Mouse (Mus musculus) stomach, embryonic 14.5 days (tissue): ENCODE data around the gene Pkd2l1. TPM values are rescaled to one million over a fixed set of nuclear protein-coding genes. Genes with fewer than 3 reads are reported as not detected.

Experiments used
- ATAC-seq: fragments of 200-750 bp; cut with Nextera tagmentation; 2 replicates; pipeline ENCODE4 v1.8.0; 2017; ENCODE audit warnings: low read depth, moderate TSS enrichment; ENCODE audit not compliant: insufficient number of reproducible peaks, insufficient read depth, low FRiP score
- H3K27ac ChIP-seq: fragments of 300-500 bp; sonication (generic); 2 replicates; pipeline ENCODE4 v1.5.1; 2014; ENCODE audit warnings: mild to moderate bottlenecking, low read length, moderate library complexity, mixed read lengths
- H3K27me3 ChIP-seq: fragments of 300-500 bp; sonication (generic); 2 replicates; pipeline ENCODE4 v1.6.1; 2014; ENCODE audit warnings: low read length, control low read depth, mixed read lengths; ENCODE audit not compliant: control insufficient read depth, insufficient read depth
- H3K36me3 ChIP-seq: fragments of 300-500 bp; sonication (generic); 2 replicates; pipeline ENCODE4 v1.6.1; 2014; ENCODE audit warnings: mild to moderate bottlenecking, control low read depth, low read length, moderate library complexity, mixed read lengths; ENCODE audit not compliant: control insufficient read depth, insufficient read depth
- H3K4me1 ChIP-seq: fragments of 300-500 bp; sonication (generic); 2 replicates; pipeline ENCODE4 v1.6.1; 2014; ENCODE audit warnings: low read length, control low read depth, mixed read lengths; ENCODE audit not compliant: control insufficient read depth, insufficient read depth
- H3K4me2 ChIP-seq: fragments of 300-500 bp; sonication (generic); replicated peaks from 2 replicates; pipeline ENCODE4 v1.6.1; 2014; ENCODE audit warnings: low read depth, low read length, control low read depth
- H3K4me3 ChIP-seq: fragments of 300-500 bp; sonication (generic); 2 replicates; pipeline ENCODE4 v1.5.1; 2014; ENCODE audit warnings: low read depth, low read length, control low read depth
- H3K9ac ChIP-seq: fragments of 300-500 bp; sonication (generic); replicated peaks from 2 replicates; pipeline ENCODE4 v1.6.1; 2014; ENCODE audit warnings: low read depth, mild to moderate bottlenecking, control low read depth, low read length, moderate library complexity, mixed read lengths
- H3K9me3 ChIP-seq: fragments of 300-500 bp; sonication (generic); 2 replicates; pipeline ENCODE4 v1.6.1; 2016; ENCODE audit warnings: low read depth, low read length, control low read depth; ENCODE audit not compliant: control insufficient read depth
- WGBS: fragments of 180-500 bp; shearing (Covaris S2); extraction: QIAGEN DNeasy Blood & Tissue Kit; methylation state at CpG from one replicate; pipeline ENCODE4 v1.1.7; 2014; 5-methylcytosine and 5-hydroxymethylcytosine counted together
- polyA plus RNA-seq: library from polyadenylated mRNA; unstranded; fragments of >200 nt; fragmentation: Nextera tagmentation; extraction: Ambion mirVana; gene quantifications from 2 replicates; pipeline ENCODE4 v1.2.1, GENCODE M21; 2014

The Pkd2l1 gene
- polyA plus RNA-seq, 1 experiment from 2014 or later = not detected

DNA sequence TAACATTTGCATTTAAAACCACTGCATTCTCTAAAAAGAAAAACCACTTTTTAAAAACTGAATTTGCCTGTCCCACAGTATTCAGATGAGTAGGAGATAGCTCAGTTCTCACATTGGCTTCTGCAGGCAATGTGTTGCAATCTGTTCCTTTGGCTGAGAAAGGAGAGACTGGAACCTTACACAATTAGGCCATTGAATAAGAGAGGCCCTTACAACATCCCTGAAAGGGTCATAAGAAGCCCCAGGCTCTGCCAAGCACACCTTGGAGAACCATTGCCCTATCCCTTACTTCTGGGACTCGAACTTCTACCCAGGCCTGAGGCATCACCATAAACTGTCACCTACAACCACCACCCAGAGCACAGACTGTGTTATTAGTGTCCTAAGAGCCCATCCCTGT is 11.7 kb downstream of the Pkd2l1 start:
- Histone ChIP-seq H3K4me1 (no peaks in the 10 kb centered on the region), H3K4me2 (no peak overlapping the region), H3K9ac (no peak overlapping the region), H3K4me3 (no peak overlapping the region), H3K36me3 (no peaks in the 10 kb centered on the region), H3K27me3 (no peaks in the 10 kb centered on the region), H3K27ac (no peak overlapping the region), H3K9me3 (no peaks in the 10 kb centered on the region)
- WGBS = 72% methylated on average over 1 of the region's 1 CpGs
- ATAC-seq = no peak

- Histone ChIP-seq H3K9ac (no peak overlapping the region), H3K4me3 (no peak overlapping the region), H3K36me3 (no peaks in the 10 kb centered on the region), H3K4me1 (no peaks in the 10 kb centered on the region), H3K9me3 (no peaks in the 10 kb centered on the region), H3K4me2 (no peak overlapping the region), H3K27ac (no peak overlapping the region), H3K27me3 (no peaks in the 10 kb centered on the region)
- 82% methylated on average over 3 of the region's 3 CpGs for WGBS
- ATAC-seq = no peak
Measured at GRCm38 (mm10) chr19:44176741-44177140, 15.5 kb downstream of the Pkd2l1 start.

GRCm38 (mm10) chr19:44174835-44175234 is 17.4 kb downstream of the Pkd2l1 start:
- H3K36me3 ChIP-seq = no peaks in the 10 kb centered on the region
- H3K9ac ChIP-seq = no peak overlapping the region
- no peak overlapping the region for H3K4me3 ChIP-seq
- no peaks in the 10 kb centered on the region for H3K4me1 ChIP-seq
- H3K4me2 ChIP-seq = no peak overlapping the region
- WGBS = 66% methylated on average over 8 of the region's 8 CpGs
- no peak overlapping the region for H3K27ac ChIP-seq
- no peaks in the 10 kb centered on the region for H3K9me3 ChIP-seq
- ATAC-seq = no peak
- H3K27me3 ChIP-seq = no peaks in the 10 kb centered on the region

GRCm38 (mm10) chr19:44161515-44161914 is 30.7 kb downstream of the Pkd2l1 start:
- H3K36me3 ChIP-seq = no peaks in the 10 kb centered on the region
- no peak overlapping the region for H3K9ac ChIP-seq
- no peak for ATAC-seq
- H3K27me3 ChIP-seq = no peaks in the 10 kb centered on the region
- 6% methylated on average over 3 of the region's 3 CpGs for WGBS
- H3K4me3 ChIP-seq = no peak overlapping the region
- H3K4me2 ChIP-seq = no peak overlapping the region
- no peaks in the 10 kb centered on the region for H3K4me1 ChIP-seq
- H3K9me3 ChIP-seq = no peaks in the 10 kb centered on the region
- no peak overlapping the region for H3K27ac ChIP-seq

DNA sequence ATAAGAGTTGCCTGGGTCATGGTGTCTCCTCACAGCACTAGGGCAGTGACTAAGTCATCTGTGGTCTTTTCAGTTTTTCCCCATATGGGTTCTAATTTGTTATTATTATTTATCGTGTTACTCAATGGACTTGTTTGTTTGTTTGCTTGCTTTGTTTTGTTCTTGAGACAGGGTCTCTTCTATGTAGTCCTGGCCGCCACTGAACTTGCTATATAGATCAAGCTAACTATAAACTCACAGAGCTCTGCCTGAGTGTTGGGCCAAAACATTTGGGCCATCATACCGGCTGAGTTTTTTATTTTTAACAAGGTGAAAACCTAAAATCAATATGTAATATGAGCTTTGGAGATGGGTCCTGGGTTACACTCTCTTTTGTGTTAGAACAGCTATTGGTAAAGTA is 32.9 kb downstream of the Pkd2l1 start:
- no peaks in the 10 kb centered on the region for H3K9me3 ChIP-seq
- ATAC-seq = no peak
- H3K27ac ChIP-seq = no peak overlapping the region
- H3K36me3 ChIP-seq = no peaks in the 10 kb centered on the region
- no peak overlapping the region for H3K4me2 ChIP-seq
- no peak overlapping the region for H3K9ac ChIP-seq
- H3K4me1 ChIP-seq = no peaks in the 10 kb centered on the region
- H3K27me3 ChIP-seq = no peaks in the 10 kb centered on the region
- H3K4me3 ChIP-seq = no peak overlapping the region
- 81% methylated on average over 3 of the region's 3 CpGs for WGBS

- Histone ChIP-seq H3K4me2 (no peak overlapping the region), H3K27me3 (no peaks in the 10 kb centered on the region), H3K36me3 (no peaks in the 10 kb centered on the region), H3K9ac (no peak overlapping the region), H3K4me3 (no peak overlapping the region), H3K27ac (no peak overlapping the region), H3K9me3 (no peaks in the 10 kb centered on the region), H3K4me1 (no peaks in the 10 kb centered on the region)
- ATAC-seq = no peak
- 89% methylated on average over 10 of the region's 10 CpGs for WGBS
Measured at GRCm38 (mm10) chr19:44157005-44157404, 35.2 kb downstream of the Pkd2l1 start.

DNA sequence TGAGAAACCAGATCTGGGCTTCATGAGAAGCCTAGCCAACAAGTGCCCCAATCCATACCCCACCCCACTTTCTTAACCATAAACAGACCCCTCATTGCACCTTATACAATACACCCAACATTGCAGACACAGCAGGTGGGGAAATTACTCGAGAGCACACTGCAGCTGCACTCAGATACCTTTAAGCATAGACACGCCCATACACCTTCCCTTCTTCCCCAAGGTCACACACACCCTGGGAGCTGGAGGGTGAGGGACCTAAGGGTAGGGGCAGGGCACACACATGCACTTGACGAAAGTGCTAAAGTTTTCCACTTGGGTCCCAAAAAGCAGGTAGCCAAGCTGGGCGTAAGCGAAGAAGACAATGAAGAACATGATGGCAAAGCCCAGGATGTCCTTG is 38.5 kb downstream of the Pkd2l1 start:
- H3K27ac ChIP-seq = no peak overlapping the region
- no peaks in the 10 kb centered on the region for H3K4me1 ChIP-seq
- H3K4me2 ChIP-seq = no peak overlapping the region
- 78% methylated on average over 5 of the region's 5 CpGs for WGBS
- ATAC-seq = no peak
- no peak overlapping the region for H3K9ac ChIP-seq
- H3K4me3 ChIP-seq = no peak overlapping the region
- no peaks in the 10 kb centered on the region for H3K9me3 ChIP-seq
- no peaks in the 10 kb centered on the region for H3K27me3 ChIP-seq
- no peaks in the 10 kb centered on the region for H3K36me3 ChIP-seq

DNA sequence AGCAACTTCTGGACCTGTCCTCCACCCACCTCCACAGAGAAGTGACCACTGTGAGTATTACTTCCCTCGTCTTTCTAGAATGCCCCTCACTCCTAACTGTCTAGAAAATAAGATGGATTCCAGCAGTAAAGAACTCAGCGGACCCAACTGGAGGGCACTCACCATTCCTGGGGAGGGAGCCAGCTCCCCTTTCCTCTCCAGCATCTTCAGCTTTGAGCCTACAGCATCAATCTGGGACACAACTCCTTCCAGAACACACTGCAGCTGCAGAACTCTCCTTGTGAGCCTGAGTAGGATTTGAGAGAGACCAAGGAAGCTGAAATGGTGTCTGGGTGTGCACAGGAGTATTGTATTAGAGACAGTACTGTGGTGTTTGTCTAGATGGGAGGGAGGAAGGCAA is 43.3 kb downstream of the Pkd2l1 start:
- 67% methylated on average over 2 of the region's 2 CpGs for WGBS
- Histone ChIP-seq H3K4me1 (peaks cover 9% of the 10 kb centered on the region; the same call in 1 of the 2 replicates), H3K27ac (no peak overlapping the region), H3K4me3 (no peak overlapping the region), H3K9ac (no peak overlapping the region), H3K4me2 (no peak overlapping the region), H3K9me3 (no peaks in the 10 kb centered on the region), H3K36me3 (no peaks in the 10 kb centered on the region; the same call in 1 of the 2 replicates), H3K27me3 (no peaks in the 10 kb centered on the region)
- ATAC-seq = no peak

GRCm38 (mm10) chr19:44148345-44148744 is 43.9 kb downstream of the Pkd2l1 start:
- H3K4me2 ChIP-seq = no peak overlapping the region
- 34% methylated on average over 2 of the region's 2 CpGs for WGBS
- ATAC-seq = no peak
- H3K4me1 ChIP-seq = peaks cover 9% of the 10 kb centered on the region; the same call in 1 of the 2 replicates
- no peaks in the 10 kb centered on the region for H3K27me3 ChIP-seq
- no peaks in the 10 kb centered on the region for H3K9me3 ChIP-seq
- H3K27ac ChIP-seq = no peak overlapping the region
- peaks cover 4% of the 10 kb centered on the region; the same call in 1 of the 2 replicates for H3K36me3 ChIP-seq
- no peak overlapping the region for H3K9ac ChIP-seq
- H3K4me3 ChIP-seq = no peak overlapping the region
